Mouse (Mus musculus): ENCODE results near the gene Sdk1.

GRCm38 (mm10) chr5:141289611-141290010 is 48.3 kb downstream of the Sdk1 start:
- TF ChIP-seq CTCF (IDR thresholded peaks at IDR 0.05) (no peak), POLR2A (IDR thresholded peaks at IDR 0.05; ENCODE audit: insufficient read depth, low read depth, low read length) (no peak)

All from heart, adult 2 months (tissue).